Mouse (Mus musculus) ES-Bruce4 (cell line): ENCODE measurements around the gene Plekhh2.

ENCODE experiments used
- CTCF ChIP-seq: IDR thresholded peaks from one replicate; pipeline ENCODE4 v1.8.1; 2011; ENCODE audit warnings: low read depth, low read length
- EP300 ChIP-seq: IDR thresholded peaks from 2 replicates; pipeline ENCODE4 v1.6.1; 2011; ENCODE audit warnings: low read depth, low read length; ENCODE audit not compliant: insufficient read depth

GRCm38 (mm10) chr17:84540603-84541002 is 28.9 kb downstream of the Plekhh2 start:
- TF ChIP-seq CTCF (no peak), EP300 (no peak)
